Mouse (Mus musculus) heart, embryonic 12.5 days (tissue): Measurements from ENCODE around the gene Arhgap17. TPM values are rescaled to one million over a fixed set of nuclear protein-coding genes. Genes with fewer than 3 reads are reported as not detected.

Source experiments
- ATAC-seq: fragments of 200-750 bp; cut with Nextera tagmentation; 2 replicates; pipeline ENCODE4 v1.8.0; 2017; ENCODE audit warnings: moderate TSS enrichment, moderate library complexity; ENCODE audit not compliant: insufficient number of reproducible peaks, low FRiP score
- H3K27ac ChIP-seq: fragments of 300-500 bp; sonication (generic); 2 replicates; pipeline ENCODE4 v1.5.1; 2016; ENCODE audit warnings: mild to moderate bottlenecking, moderate library complexity; ENCODE audit not compliant: poor library complexity, severe bottlenecking
- H3K27me3 ChIP-seq: fragments of 300-500 bp; sonication (generic); replicated peaks from 2 replicates; pipeline ENCODE4 v1.6.1; 2016; ENCODE audit warnings: mild to moderate bottlenecking, moderate library complexity
- H3K36me3 ChIP-seq: fragments of 300-500 bp; sonication (generic); 2 replicates; pipeline ENCODE4 v1.6.1; 2016; ENCODE audit warnings: mild to moderate bottlenecking, moderate library complexity
- H3K4me1 ChIP-seq: fragments of 300-500 bp; sonication (generic); replicated peaks from 2 replicates; pipeline ENCODE4 v1.6.1; 2016; ENCODE audit warnings: mild to moderate bottlenecking
- H3K4me2 ChIP-seq: fragments of 300-500 bp; sonication (generic); 2 replicates; pipeline ENCODE4 v1.6.1; 2016; ENCODE audit warnings: mild to moderate bottlenecking, moderate library complexity
- H3K4me3 ChIP-seq: fragments of 300-500 bp; sonication (generic); 2 replicates; pipeline ENCODE4 v1.5.1; 2016; ENCODE audit warnings: mild to moderate bottlenecking
- H3K9ac ChIP-seq: fragments of 300-500 bp; sonication (generic); 2 replicates; pipeline ENCODE4 v1.6.1; 2016; ENCODE audit warnings: mild to moderate bottlenecking, moderate library complexity
- H3K9me3 ChIP-seq: fragments of 300-500 bp; sonication (generic); replicated peaks from 2 replicates; pipeline ENCODE4 v1.6.1; 2016; ENCODE audit warnings: mild to moderate bottlenecking, moderate library complexity
- WGBS: fragments of 180-500 bp; shearing (Covaris S2); methylation state at CpG from one replicate; pipeline ENCODE4 v1.1.7; 2016; 5-methylcytosine and 5-hydroxymethylcytosine counted together
- polyA plus RNA-seq: library from polyadenylated mRNA; unstranded; fragments of >200 nt; fragmentation: Nextera tagmentation; extraction: Ambion mirVana; gene quantifications from 2 replicates; pipeline ENCODE4 v1.2.1, GENCODE M21; 2016

Arhgap17 gene
- polyA plus RNA-seq, 1 experiment from 2014 or later, result 23.0 TPM

DNA sequence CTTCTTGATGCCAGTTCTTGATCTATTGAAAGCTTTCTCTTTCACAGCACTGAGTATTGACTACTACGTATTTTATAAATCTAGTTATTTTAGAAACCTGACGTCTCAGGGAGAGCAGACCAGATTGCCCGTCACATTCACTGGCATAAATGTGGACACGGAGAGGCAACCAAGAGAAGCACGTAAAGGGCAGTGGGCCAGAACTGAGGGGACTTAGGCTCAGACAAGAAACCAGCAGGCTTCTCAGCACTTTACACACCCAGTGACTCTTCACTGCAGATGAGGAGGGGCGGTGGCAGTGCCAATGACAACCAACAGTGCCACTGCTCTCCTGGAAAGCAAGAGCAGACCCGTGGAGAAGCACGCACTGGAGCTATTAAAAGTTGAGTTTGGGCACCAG, 62.5 kb downstream of the Arhgap17 start:
- Histone ChIP-seq H3K36me3 (peaks cover 89% of the 10 kb centered on the region), H3K9me3 (no peaks in the 10 kb centered on the region), H3K27ac (no peak overlapping the region), H3K4me1 (no peaks in the 10 kb centered on the region), H3K4me2 (no peak overlapping the region), H3K4me3 (no peak overlapping the region), H3K9ac (no peak overlapping the region), H3K27me3 (no peaks in the 10 kb centered on the region)
- WGBS, result 90% methylated on average over 8 of the region's 8 CpGs
- no peak for ATAC-seq

GRCm38 (mm10) chr7:123305397-123305796, 64.3 kb downstream of the Arhgap17 start:
- H3K9ac ChIP-seq, result no peak overlapping the region
- 92% methylated on average over 2 of the region's 2 CpGs for WGBS
- no peaks in the 10 kb centered on the region for H3K4me1 ChIP-seq
- no peak for ATAC-seq
- H3K27me3 ChIP-seq, result no peaks in the 10 kb centered on the region
- no peak overlapping the region for H3K27ac ChIP-seq
- peaks cover 78% of the 10 kb centered on the region for H3K36me3 ChIP-seq
- H3K9me3 ChIP-seq, result no peaks in the 10 kb centered on the region
- H3K4me3 ChIP-seq, result no peak overlapping the region
- H3K4me2 ChIP-seq, result no peak overlapping the region

DNA sequence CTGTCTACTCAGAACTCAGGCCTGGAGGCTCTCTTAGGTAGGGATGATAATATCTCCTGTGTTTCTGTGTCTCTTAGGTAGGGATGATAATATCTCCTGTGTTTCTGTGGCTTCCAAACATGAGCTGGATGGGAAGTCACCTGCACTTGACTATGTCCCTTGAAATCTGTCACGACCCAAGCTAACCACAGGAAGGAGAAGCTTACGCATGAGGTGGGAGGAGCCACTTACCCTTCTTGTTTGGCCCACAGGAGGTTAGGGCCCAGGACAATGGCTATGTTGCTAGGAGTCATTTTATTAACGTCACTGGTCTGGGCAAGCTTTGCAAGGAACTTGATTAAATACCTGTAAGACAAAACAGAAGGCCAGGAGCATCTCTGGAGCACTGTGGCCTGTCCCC, 69.5 kb downstream of the Arhgap17 start:
- peaks cover 16% of the 10 kb centered on the region for H3K4me1 ChIP-seq
- H3K36me3 ChIP-seq, result peaks cover 55% of the 10 kb centered on the region
- ATAC-seq, result no peak
- WGBS, result 80% methylated on average over 3 of the region's 3 CpGs
- no peak overlapping the region for H3K27ac ChIP-seq
- no peaks in the 10 kb centered on the region for H3K27me3 ChIP-seq
- no peaks in the 10 kb centered on the region for H3K9me3 ChIP-seq
- H3K9ac ChIP-seq, result no peak overlapping the region
- H3K4me2 ChIP-seq, result no peak overlapping the region
- H3K4me3 ChIP-seq, result no peak overlapping the region

DNA sequence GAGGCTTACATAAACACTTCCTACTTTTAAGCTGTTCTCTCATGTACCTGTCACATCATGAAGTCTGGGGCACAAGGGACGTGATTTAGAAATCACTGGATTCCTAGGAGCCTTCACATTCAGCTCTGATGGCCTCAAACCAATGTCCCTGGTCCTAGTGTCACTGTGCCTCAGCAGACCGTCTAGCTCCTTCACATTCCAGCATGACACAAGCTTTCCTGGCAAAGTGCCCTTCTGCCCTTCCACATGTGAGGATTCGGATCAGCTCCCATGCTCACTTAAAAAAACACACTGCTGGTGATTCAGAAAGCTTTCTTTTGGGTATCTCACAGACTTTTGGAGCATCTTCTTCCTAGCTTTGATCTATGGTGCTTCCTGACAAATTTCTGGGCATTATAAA, 71.5 kb downstream of the Arhgap17 start:
- H3K4me2 ChIP-seq, result no peak overlapping the region
- peak overlapping the region; percentile 60 for H3K27ac ChIP-seq
- ATAC-seq, result peak; percentile 40; the same call in 1 of the 2 replicates

DNA sequence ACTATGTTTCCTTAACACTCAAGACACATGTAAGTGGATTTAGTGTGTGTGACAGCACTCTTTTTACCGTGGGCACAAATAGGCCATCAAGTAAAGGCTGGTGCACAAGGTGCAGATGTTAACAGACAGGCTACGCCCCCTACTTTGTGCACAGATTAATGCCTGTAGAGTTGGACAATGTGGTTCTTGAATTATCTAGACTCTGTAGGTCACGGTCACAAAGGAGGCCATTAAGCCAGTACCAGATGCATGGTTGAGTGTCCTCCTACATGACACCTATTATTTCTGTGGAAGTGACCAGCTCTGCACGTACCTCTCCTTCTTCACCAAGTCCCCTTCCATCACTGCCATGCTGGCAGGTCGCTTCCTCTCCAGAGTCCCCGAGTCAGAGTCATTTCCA, 73.6 kb downstream of the Arhgap17 start:
- H3K9ac ChIP-seq, result no peak overlapping the region
- peaks cover 39% of the 10 kb centered on the region for H3K4me1 ChIP-seq
- no peaks in the 10 kb centered on the region for H3K9me3 ChIP-seq
- H3K4me2 ChIP-seq, result no peak overlapping the region
- no peak for ATAC-seq
- no peaks in the 10 kb centered on the region for H3K27me3 ChIP-seq
- no peak overlapping the region for H3K27ac ChIP-seq
- no peak overlapping the region for H3K4me3 ChIP-seq
- H3K36me3 ChIP-seq, result peaks cover 61% of the 10 kb centered on the region
- WGBS, result 85% methylated on average over 6 of the region's 6 CpGs

More for the DNA sequence above, 71.5 kb downstream of the Arhgap17 start:
- H3K36me3 ChIP-seq, result peaks cover 55% of the 10 kb centered on the region
- H3K27me3 ChIP-seq, result no peaks in the 10 kb centered on the region
- 26% methylated on average over 3 of the region's 3 CpGs for WGBS
- H3K9ac ChIP-seq, result no peak overlapping the region
- H3K9me3 ChIP-seq, result no peaks in the 10 kb centered on the region
- no peak overlapping the region for H3K4me3 ChIP-seq
- peaks cover 24% of the 10 kb centered on the region for H3K4me1 ChIP-seq

- Histone ChIP-seq H3K4me1 (peaks cover 39% of the 10 kb centered on the region), H3K27me3 (no peaks in the 10 kb centered on the region), H3K4me2 (no peak overlapping the region), H3K4me3 (no peak overlapping the region), H3K36me3 (peaks cover 65% of the 10 kb centered on the region), H3K27ac (no peak overlapping the region), H3K9me3 (no peaks in the 10 kb centered on the region), H3K9ac (no peak overlapping the region)
- ATAC-seq, result no peak
- 84% methylated on average over 7 of the region's 7 CpGs for WGBS
Observed at GRCm38 (mm10) chr7:123295423-123295822, 74.3 kb downstream of the Arhgap17 start.

DNA sequence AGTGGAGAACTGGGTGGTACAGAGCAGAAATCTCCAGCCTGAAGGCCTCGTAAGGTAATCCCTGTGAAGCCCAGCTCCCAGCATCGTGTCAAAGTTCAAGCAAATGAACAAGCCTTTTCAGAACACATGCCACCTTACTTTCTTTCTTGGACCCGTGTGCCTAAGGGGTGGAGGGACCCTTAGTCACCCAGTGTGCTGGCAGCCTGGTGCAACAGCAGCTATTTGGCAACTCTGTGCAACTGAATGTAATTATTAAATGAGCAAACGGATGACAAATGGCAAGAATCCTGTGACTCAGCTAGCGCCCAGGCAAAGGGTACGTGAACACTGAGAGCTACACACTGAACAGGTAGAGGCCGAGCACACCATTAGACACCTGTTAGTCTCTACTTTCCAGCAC, 75.8 kb downstream of the Arhgap17 start:
- Histone ChIP-seq H3K9me3 (no peaks in the 10 kb centered on the region), H3K4me1 (peaks cover 36% of the 10 kb centered on the region), H3K9ac (no peak overlapping the region), H3K27me3 (no peaks in the 10 kb centered on the region), H3K36me3 (peaks cover 67% of the 10 kb centered on the region), H3K27ac (no peak overlapping the region), H3K4me3 (no peak overlapping the region), H3K4me2 (no peak overlapping the region)
- ATAC-seq, result no peak
- 83% methylated on average over 7 of the region's 7 CpGs for WGBS

GRCm38 (mm10) chr7:123291942-123292341, 77.8 kb downstream of the Arhgap17 start:
- Histone ChIP-seq H3K9ac (no peak overlapping the region), H3K9me3 (no peaks in the 10 kb centered on the region), H3K27ac (no peak overlapping the region), H3K27me3 (no peaks in the 10 kb centered on the region), H3K4me3 (no peak overlapping the region), H3K36me3 (peaks cover 81% of the 10 kb centered on the region), H3K4me1 (peaks cover 22% of the 10 kb centered on the region), H3K4me2 (no peak overlapping the region)
- 74% methylated on average over 8 of the region's 8 CpGs for WGBS
- no peak for ATAC-seq

DNA sequence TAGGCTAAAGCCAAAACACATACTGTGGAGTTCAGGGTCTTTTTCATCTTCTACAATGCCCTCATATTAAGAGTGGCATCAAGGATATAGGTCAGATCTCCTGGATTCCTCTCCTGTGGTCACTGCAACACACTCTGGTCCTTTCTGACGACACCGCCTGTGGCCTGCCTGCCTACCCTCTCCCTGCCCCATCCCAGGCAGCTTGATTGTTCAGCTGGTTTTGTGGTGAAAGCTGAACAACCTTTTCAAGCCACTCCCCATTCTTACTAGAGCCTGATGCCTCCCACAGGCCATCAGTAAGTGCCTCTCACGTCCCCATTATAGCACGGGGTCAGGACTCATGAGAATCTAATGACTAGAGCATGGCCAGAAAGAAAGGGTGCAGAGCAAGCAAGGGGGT, 80.5 kb downstream of the Arhgap17 start:
- WGBS, result 71% methylated on average over 4 of the region's 4 CpGs
- H3K4me1 ChIP-seq, result peaks cover 26% of the 10 kb centered on the region
- H3K9me3 ChIP-seq, result no peaks in the 10 kb centered on the region
- no peak overlapping the region for H3K27ac ChIP-seq
- peaks cover 74% of the 10 kb centered on the region for H3K36me3 ChIP-seq
- no peaks in the 10 kb centered on the region for H3K27me3 ChIP-seq
- H3K4me3 ChIP-seq, result no peak overlapping the region
- no peak overlapping the region for H3K4me2 ChIP-seq
- no peak overlapping the region for H3K9ac ChIP-seq
- ATAC-seq, result no peak

GRCm38 (mm10) chr7:123287903-123288302, 81.8 kb downstream of the Arhgap17 start:
- no peak overlapping the region for H3K4me3 ChIP-seq
- no peaks in the 10 kb centered on the region for H3K9me3 ChIP-seq
- 80% methylated on average over 3 of the region's 3 CpGs for WGBS
- no peak for ATAC-seq
- no peak overlapping the region for H3K27ac ChIP-seq
- peaks cover 72% of the 10 kb centered on the region for H3K36me3 ChIP-seq
- H3K4me2 ChIP-seq, result no peak overlapping the region
- H3K4me1 ChIP-seq, result peaks cover 15% of the 10 kb centered on the region
- H3K9ac ChIP-seq, result no peak overlapping the region
- H3K27me3 ChIP-seq, result no peaks in the 10 kb centered on the region

- no peaks in the 10 kb centered on the region for H3K27me3 ChIP-seq
- no peak overlapping the region for H3K27ac ChIP-seq
- no peak overlapping the region for H3K4me3 ChIP-seq
- H3K36me3 ChIP-seq, result peaks cover 56% of the 10 kb centered on the region
- no peaks in the 10 kb centered on the region for H3K9me3 ChIP-seq
- H3K4me1 ChIP-seq, result 0 out of 2 replicates have a peak, but pooled peaks cover 3% of the 10 kb centered on the region
- no peak overlapping the region for H3K4me2 ChIP-seq
- WGBS, result 96% methylated on average over 5 of the region's 5 CpGs
- H3K9ac ChIP-seq, result no peak overlapping the region
- ATAC-seq, result no peak
Observed at GRCm38 (mm10) chr7:123285896-123286295, 83.8 kb downstream of the Arhgap17 start.

GRCm38 (mm10) chr7:123283826-123284225, 85.9 kb downstream of the Arhgap17 start:
- ATAC-seq, result no peak
- Histone ChIP-seq H3K4me3 (no peak overlapping the region), H3K4me1 (0 out of 2 replicates have a peak, but pooled peaks cover 3% of the 10 kb centered on the region), H3K9ac (no peak overlapping the region), H3K9me3 (no peaks in the 10 kb centered on the region), H3K27me3 (no peaks in the 10 kb centered on the region), H3K27ac (no peak overlapping the region), H3K36me3 (peaks cover 56% of the 10 kb centered on the region), H3K4me2 (no peak overlapping the region)
- 63% methylated on average over 4 of the region's 4 CpGs for WGBS
